Mouse (Mus musculus): ENCODE data around the gene Gm10720.
"Not testable (repeated sequence)": the region's sequence is repeated elsewhere in the genome, so short reads cannot be mapped to it uniquely, and the experiment has no call there.

Gm10720 gene

GRCm38 (mm10) chr9:3025653-3026052 is 10.2 kb downstream of the Gm10720 start:
- DNase-seq, result peak; percentile 52 to 58

- peak in 1 of 2 experiments; percentile 6 for DNase-seq
Observed at GRCm38 (mm10) chr9:3026136-3026535, 10.7 kb downstream of the Gm10720 start.

- DNase-seq, result peak in 1 of 2 experiments; percentile 18
Observed at GRCm38 (mm10) chr9:3026741-3027140, 11.3 kb downstream of the Gm10720 start.

GRCm38 (mm10) chr9:3027200-3027599 is 11.7 kb downstream of the Gm10720 start:
- not testable (repeated sequence) for DNase-seq

GRCm38 (mm10) chr9:3029276-3030000 is 14.0 kb downstream of the Gm10720 start:
- peak; percentile 1 to 38 for DNase-seq

- DNase-seq, result peak in 1 of 2 experiments; percentile 4
Observed at GRCm38 (mm10) chr9:3030677-3031318, 15.3 kb downstream of the Gm10720 start.

- DNase-seq, result not testable (repeated sequence)
Observed at GRCm38 (mm10) chr9:3034299-3034698, 18.8 kb downstream of the Gm10720 start, which contains the start of gene Gm17535. Gm17535 (plus strand) TSS chr9:3034599.

- DNase-seq, result not testable (repeated sequence)
Observed at GRCm38 (mm10) chr9:3036577-3036976, 21.1 kb downstream of the Gm10720 start, which contains the start of gene Gm10715. Gm10715 (plus strand) TSS chr9:3036877.

- not testable (repeated sequence) for DNase-seq
Observed at GRCm38 (mm10) chr9:3038161-3038560, 22.7 kb downstream of the Gm10720 start.
